Mouse (Mus musculus): ENCODE data around the gene Zfp526.

GRCm38 (mm10) chr7:25238015-25238706 lies 16.9 kb downstream of the Zfp526 start:
- TF ChIP-seq CTCF (IDR thresholded peaks at IDR 0.05; ENCODE audit: control insufficient read depth, insufficient read depth, low read length) = no peak
- no peak for TF ChIP-seq POLR2A (IDR thresholded peaks at IDR 0.05; ENCODE audit: borderline replicate concordance, control insufficient read depth, low read depth, low read length)

All from bone marrow, adult 2 months (tissue).